Mouse (Mus musculus) bone marrow macrophage, adult 2 months (primary cell): ENCODE results near the gene Oxnad1.

Experiments
- CTCF ChIP-seq: IDR thresholded peaks from 2 replicates; pipeline ENCODE4 v1.5.1; 2012; ENCODE audit warnings: low read depth, mild to moderate bottlenecking, low read length, moderate library complexity
- POLR2A ChIP-seq: IDR thresholded peaks from 2 replicates; pipeline ENCODE4 v1.6.1; 2012; ENCODE audit warnings: mild to moderate bottlenecking, low read depth, low read length, borderline replicate concordance

DNA sequence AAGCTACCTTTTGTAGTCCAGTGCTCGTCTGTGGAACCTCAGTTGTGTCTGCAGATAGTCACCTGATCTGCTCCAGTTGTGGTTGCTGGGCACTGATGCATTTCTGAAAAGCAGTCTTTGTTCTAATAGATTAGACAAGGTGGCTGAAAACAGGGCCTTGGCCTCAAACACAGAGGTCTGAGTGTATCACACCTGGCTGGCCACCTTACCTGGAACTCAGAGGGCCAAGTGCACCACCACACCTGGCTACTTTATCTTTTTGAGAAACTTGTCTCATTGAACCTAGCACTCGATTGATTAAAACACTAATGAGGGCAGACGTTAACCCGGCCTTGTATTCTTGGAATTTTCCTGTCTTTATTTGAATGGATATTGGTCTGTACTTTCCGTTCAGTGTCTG lies 10.5 kb downstream of the Oxnad1 start:
- no peak for TF ChIP-seq POLR2A
- no peak for TF ChIP-seq CTCF
